11 mouse cellular contexts compared by ENCODE assay signal in the genomic region with DNA sequence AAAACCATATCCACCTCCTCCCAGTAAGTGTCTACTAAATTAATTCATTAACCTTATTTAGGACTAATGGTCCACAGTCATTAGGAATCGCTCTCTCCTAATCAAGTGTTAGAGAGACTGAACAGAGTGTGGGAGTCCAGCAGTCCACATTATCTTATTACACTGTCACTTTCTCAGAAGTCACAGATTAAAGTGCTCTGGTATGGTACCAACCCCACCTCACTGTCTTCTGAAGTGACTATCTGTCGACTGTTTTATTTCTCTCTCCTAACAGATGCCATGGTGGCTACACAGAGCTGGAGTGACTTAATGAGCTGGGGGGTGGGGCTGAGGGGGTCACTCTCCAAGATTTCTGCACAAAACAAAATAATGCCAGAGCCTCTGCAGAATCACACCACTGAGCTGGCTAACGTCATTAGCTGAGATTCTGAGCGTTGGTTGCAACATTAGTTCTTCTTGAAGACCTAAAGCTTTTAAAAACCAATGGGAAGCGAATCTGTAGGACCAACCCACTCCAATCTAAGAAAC. TPM values are rescaled to one million over a fixed set of nuclear protein-coding genes. Genes with fewer than 3 reads are reported as not detected.
DNase-seq lines count a peak whose midpoint lies in the region; ATAC-seq and TF ChIP-seq lines count a peak whose summit lies in the region.
"Had no signal": no experiment of that assay in that cellular context is flagged by ENCODE, and none has a peak within 500 bp of the region (broad histone marks: within the 10 kb centered on the region; RNA-seq: fewer than 3 reads in every experiment).

No protein-coding gene starts in this region.

- H3K36me3 ChIP-seq in kidney, postnatal 0 days (ENCODE audit: insufficient read depth, low read length), result no peaks in the 10 kb centered on the region
- no peaks in the 10 kb centered on the region for H3K36me3 ChIP-seq in embryonic facial prominence, embryonic 13.5 days
- no peaks in the 10 kb centered on the region for H3K36me3 ChIP-seq in hindbrain, postnatal 0 days (ENCODE audit: insufficient read depth, low read length)
- no peaks in the 10 kb centered on the region for H3K36me3 ChIP-seq in midbrain, postnatal 0 days (ENCODE audit: insufficient read depth, low read length)

- H3K27me3 ChIP-seq in kidney, postnatal 0 days (ENCODE audit: insufficient read depth, low read length), result no peaks in the 10 kb centered on the region
- H3K27me3 ChIP-seq in embryonic facial prominence, embryonic 13.5 days, result peaks cover 14% of the 10 kb centered on the region
- H3K27me3 ChIP-seq in hindbrain, postnatal 0 days (ENCODE audit: insufficient read depth, low read length), result no peaks in the 10 kb centered on the region
- H3K27me3 ChIP-seq in midbrain, postnatal 0 days (ENCODE audit: insufficient read depth, low read length), result no peaks in the 10 kb centered on the region

- peaks cover 30% of the 10 kb centered on the region for H3K4me1 ChIP-seq in kidney, postnatal 0 days (replicated peaks; ENCODE audit: insufficient read depth, low read length)
- H3K4me1 ChIP-seq in embryonic facial prominence, embryonic 13.5 days, result peaks cover 26% of the 10 kb centered on the region
- H3K4me1 ChIP-seq in hindbrain, postnatal 0 days (ENCODE audit: insufficient read depth, low read length), result peaks cover 2% of the 10 kb centered on the region; the same call in 1 of the 2 replicates
- H3K4me1 ChIP-seq in midbrain, postnatal 0 days (ENCODE audit: insufficient read depth, low read length), result peaks cover 5% of the 10 kb centered on the region; the same call in 1 of the 2 replicates

- H3K9me3 ChIP-seq in kidney, postnatal 0 days (replicated peaks; ENCODE audit: low read length), result no peaks in the 10 kb centered on the region
- H3K9me3 ChIP-seq in embryonic facial prominence, embryonic 13.5 days, result no peaks in the 10 kb centered on the region
- H3K9me3 ChIP-seq in hindbrain, postnatal 0 days (ENCODE audit: low read length), result no peaks in the 10 kb centered on the region
- no peaks in the 10 kb centered on the region for H3K9me3 ChIP-seq in midbrain, postnatal 0 days (ENCODE audit: low read length)

- peak overlapping the region; percentile 95 for H3K4me2 ChIP-seq in kidney, postnatal 0 days (ENCODE audit: low read length)
- H3K4me2 ChIP-seq in embryonic facial prominence, embryonic 13.5 days, result peak overlapping the region; percentile 98
- H3K4me2 ChIP-seq in hindbrain, postnatal 0 days (ENCODE audit: low read depth, low read length), result peak overlapping the region; percentile 100
- H3K4me2 ChIP-seq in midbrain, postnatal 0 days (ENCODE audit: low read depth, low read length, poor library complexity, severe bottlenecking), result peak overlapping the region; percentile 84

- no peak for ATAC-seq in kidney, postnatal 0 days (replicated peaks; ENCODE audit: low FRiP score, low read depth)
- no peak for ATAC-seq in embryonic facial prominence, embryonic 13.5 days (ENCODE audit: insufficient number of reproducible peaks, insufficient read depth, low FRiP score, low TSS enrichment, low read depth)
- no peak for ATAC-seq in hindbrain, postnatal 0 days
- no peak for ATAC-seq in midbrain, postnatal 0 days (ENCODE audit: low FRiP score)
- ATAC-seq in erythroblast, adult 5-6 weeks (replicated peaks; ENCODE audit: low FRiP score, poor library complexity, severe bottlenecking), result no peak

- H3K4me3 ChIP-seq in kidney, postnatal 0 days (replicated peaks; ENCODE audit: low read depth, low read length), result peak overlapping the region; percentile 86
- peak overlapping the region; percentile 76 for H3K4me3 ChIP-seq in embryonic facial prominence, embryonic 13.5 days
- peak overlapping the region; percentile 82 for H3K4me3 ChIP-seq in hindbrain, postnatal 0 days (ENCODE audit: low read length)
- H3K4me3 ChIP-seq in midbrain, postnatal 0 days (ENCODE audit: low read depth, low read length), result peak overlapping the region; percentile 66

- 12% methylated on average over 5 of the region's 5 CpGs for WGBS in kidney, postnatal 0 days
- whole genome bisulfite sequencing in embryonic facial prominence, embryonic 13.5 days, result 49% methylated on average over 5 of the region's 5 CpGs
- 44% methylated on average over 5 of the region's 5 CpGs for WGBS in hindbrain, postnatal 0 days
- 30% methylated on average over 5 of the region's 5 CpGs for WGBS in midbrain, postnatal 0 days

- H3K9ac ChIP-seq in kidney, postnatal 0 days (ENCODE audit: low read depth, low read length), result peak overlapping the region; percentile 86; the same call in 1 of the 2 replicates
- H3K9ac ChIP-seq in embryonic facial prominence, embryonic 13.5 days, result peak overlapping the region; percentile 87
- H3K9ac ChIP-seq in hindbrain, postnatal 0 days (replicated peaks; ENCODE audit: low read length), result peak overlapping the region; percentile 77; the same call in 1 of the 2 replicates
- peak overlapping the region; percentile 79 for H3K9ac ChIP-seq in midbrain, postnatal 0 days (replicated peaks; ENCODE audit: low read length, poor library complexity, severe bottlenecking)

- peak overlapping the region; percentile 26; the same call in 1 of the 2 replicates for H3K27ac ChIP-seq in kidney, postnatal 0 days
- 0 out of 2 replicates have a peak overlapping the region, but pooled peaks have one; percentile 5 for H3K27ac ChIP-seq in embryonic facial prominence, embryonic 13.5 days
- H3K27ac ChIP-seq in hindbrain, postnatal 0 days, result 0 out of 2 replicates have a peak overlapping the region, but pooled peaks have one; percentile 7
- H3K27ac ChIP-seq in midbrain, postnatal 0 days (ENCODE audit: low read depth, low read length), result no peak overlapping the region; the same call in 1 of the 2 replicates

- TF ChIP-seq CTCF in kidney, postnatal 0 days (IDR thresholded peaks at IDR 0.05; ENCODE audit: low read depth), result no peak
- TF ChIP-seq CTCF in hindbrain, postnatal 0 days (IDR thresholded peaks at IDR 0.05; ENCODE audit: low read depth), result no peak
- TF ChIP-seq CTCF in midbrain, postnatal 0 days (IDR thresholded peaks at IDR 0.05), result no peak

- DNase-seq in kidney, postnatal 0 days (ENCODE audit: low spot score), result peak; percentile 46
- no peak for DNase-seq in kidney, postnatal 14 days
- peak; percentile 46 for DNase-seq in hindbrain, postnatal 0 days (ENCODE audit: low spot score)
- no peak for DNase-seq in midbrain, postnatal 0 days (ENCODE audit: low spot score)
- DNase-seq in left cerebral cortex, adult 9 months (ENCODE audit: low spot score in 2 of 2), result no peak
- DNase-seq in kidney, adult 9 months, result no peak
- DNase-seq: cerebellum, postnatal 25 days; layer of hippocampus, postnatal 36 days had no signal

RNA-seq across cellular contexts. Expression of gene Nrp1, which starts 3.0 kb away (rescaled TPM):
- 98.4 and 105 TPM in 2 replicates for polyA plus RNA-seq in kidney, postnatal 0 days (2015; fragmentation: Nextera tagmentation; extraction: Ambion mirVana)
- polyA plus RNA-seq in embryonic facial prominence, embryonic 13.5 days (2015; fragmentation: Nextera tagmentation; extraction: Ambion mirVana), result 85.6 and 86.3 TPM in 2 replicates
- 50.4 and 51.0 TPM in 2 replicates for total RNA-seq in hindbrain, postnatal 0 days (2014; rRNA removed)
- polyA plus RNA-seq in hindbrain, postnatal 0 days (2015; fragmentation: Nextera tagmentation; extraction: Ambion mirVana), result 43.6 and 44.3 TPM in 2 replicates
- total RNA-seq in midbrain, postnatal 0 days (2014; rRNA removed), result 57.9 and 72.1 TPM in 2 replicates
- polyA plus RNA-seq in midbrain, postnatal 0 days (2015; fragmentation: Nextera tagmentation; extraction: Ambion mirVana), result 56.5 and 59.3 TPM in 2 replicates
- total RNA-seq in erythroblast, adult 5-6 weeks (2015; ENCODE audit: low replicate concordance), result 2.9 and 11.9 TPM in 2 replicates
- 4.6 and 6.0 TPM in 2 replicates for total RNA-seq in erythroblast, adult 5-6 weeks (2017; ENCODE audit: low replicate concordance)
- total RNA-seq: MEL had no signal

Comparison
In these comparisons a context has a peak if more than half of its experiments do, and no peak if none do; other contexts are left out.
1. DNase-seq: peak in kidney, postnatal 0 days (single experiment) and hindbrain, postnatal 0 days (single experiment); none in kidney, postnatal 14 days (single experiment), midbrain, postnatal 0 days (single experiment), left cerebral cortex, adult 9 months (0 of 2) and kidney, adult 9 months (single experiment).
2. Peak in every context shown above with its lines, with median percentiles within 50 percentile points of each other: H3K4me2 ChIP-seq, H3K4me3 ChIP-seq and H3K9ac ChIP-seq.